Mouse (Mus musculus) myocyte (in vitro differentiated cells): Measurements from ENCODE around the gene Papss2.

ENCODE experiments used
- MAX ChIP-seq: IDR thresholded peaks from one replicate; pipeline ENCODE4 v1.6.1; 2011; ENCODE audit warnings: low read depth, mild to moderate bottlenecking, control low read depth
- MYOD1 ChIP-seq, 3 experiments: IDR thresholded peaks; one replicate each; pipeline ENCODE4 v1.6.1; 2011; ENCODE audit warnings: control low read depth in 2 of 3, low read depth in 2 of 3, mild to moderate bottlenecking in 2 of 3, moderate library complexity in 1 of 3; ENCODE audit not compliant: insufficient read length in 2 of 3, control insufficient read depth in 1 of 3
- MYOG ChIP-seq, 3 experiments: IDR thresholded peaks; one replicate each; pipeline ENCODE4 v1.6.1; 2011; ENCODE audit warnings: control low read depth in 2 of 3, low read depth in 2 of 3, mild to moderate bottlenecking in 2 of 3; ENCODE audit not compliant: insufficient read length in 2 of 3, control insufficient read depth in 1 of 3, insufficient read depth in 1 of 3
- POLR2A ChIP-seq: IDR thresholded peaks from one replicate; pipeline ENCODE4 v1.6.1; 2011; ENCODE audit warnings: low read depth, mild to moderate bottlenecking, control low read depth, moderate library complexity; ENCODE audit not compliant: insufficient read length
- POLR2AphosphoS2 ChIP-seq: IDR thresholded peaks from one replicate; pipeline ENCODE4 v1.6.1; 2011; ENCODE audit warnings: low read depth, control low read depth; ENCODE audit not compliant: insufficient read length
- TCF12 ChIP-seq: IDR thresholded peaks from one replicate; pipeline ENCODE4 v1.6.1; 2011; ENCODE audit warnings: mild to moderate bottlenecking, control low read depth; ENCODE audit not compliant: poor library complexity, insufficient read depth, severe bottlenecking
- USF1 ChIP-seq: IDR thresholded peaks from one replicate; pipeline ENCODE4 v1.6.1; 2011; ENCODE audit warnings: low read depth, mild to moderate bottlenecking, control low read depth, moderate library complexity

- TF ChIP-seq MAX, result no peak
- no peak for TF ChIP-seq POLR2A
- no peak for TF ChIP-seq POLR2AphosphoS2
- TF ChIP-seq TCF12, result no peak
- no peak for TF ChIP-seq USF1
- no peak for TF ChIP-seq MYOG (IDR thresholded peaks at IDR 0.05; ENCODE audit: control insufficient read depth in 1 of 3, insufficient read depth in 1 of 3, insufficient read length in 2 of 3, low read depth in 2 of 3)
- no peak for TF ChIP-seq MYOD1 (IDR thresholded peaks at IDR 0.05; ENCODE audit: control insufficient read depth in 1 of 3, insufficient read length in 2 of 3, low read depth in 2 of 3)
These were observed 23.4 kb upstream of the Papss2 start for GRCm38 (mm10) chr19:32572191-32572590.
